Comparison of ENCODE assay signal across 34 mouse cellular contexts in the genomic region with DNA sequence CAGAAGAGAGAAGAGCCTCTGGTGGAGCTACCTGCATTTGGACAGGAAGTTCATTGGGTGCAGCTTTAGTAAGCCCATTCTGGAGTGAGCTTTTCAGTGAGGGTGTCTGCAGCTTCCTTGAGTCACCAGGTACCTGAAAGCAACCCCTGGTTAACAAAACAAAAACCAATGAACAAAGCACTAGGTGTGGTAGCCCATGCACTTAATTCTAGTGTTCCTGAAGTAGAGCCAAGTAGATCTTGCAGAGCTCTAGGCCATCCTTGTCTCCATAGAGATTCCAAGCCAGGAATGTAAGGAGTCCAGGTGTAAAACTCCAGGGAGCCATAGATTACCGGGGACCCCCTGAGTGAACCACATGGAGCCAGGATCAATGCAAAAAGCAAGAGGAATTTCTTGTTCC. TPM values are rescaled to one million over a fixed set of nuclear protein-coding genes. Genes with fewer than 3 reads are reported as not detected.
"Had no signal": no experiment of that assay in that cellular context is flagged by ENCODE, and none has a peak within 500 bp of the region (broad histone marks: within the 10 kb centered on the region; RNA-seq: fewer than 3 reads in every experiment).

No protein-coding gene starts in this region.

- H3K4me2 ChIP-seq: heart, embryonic 11.5 days; heart, embryonic 13.5 days; heart, embryonic 15.5 days; hindbrain, embryonic 12.5 days; hindbrain, embryonic 15.5 days; kidney, embryonic 15.5 days; limb, embryonic 12.5 days; liver, embryonic 12.5 days had no signal

- H3K27me3 ChIP-seq: heart, embryonic 13.5 days; heart, embryonic 15.5 days; hindbrain, embryonic 12.5 days; hindbrain, embryonic 15.5 days; kidney, embryonic 15.5 days; limb, embryonic 12.5 days; liver, embryonic 12.5 days had no signal

- H3K4me3 ChIP-seq: heart, adult 2 months; heart, embryonic 13.5 days; heart, embryonic 15.5 days; hindbrain, embryonic 12.5 days; hindbrain, embryonic 15.5 days; kidney, embryonic 15.5 days; left cerebral cortex, adult 2 months; limb, embryonic 10.5 days; limb, embryonic 12.5 days; liver, embryonic 12.5 days had no signal

- H3K27ac ChIP-seq: heart, adult 2 months; heart, embryonic 13.5 days; heart, embryonic 15.5 days; hindbrain, embryonic 12.5 days; hindbrain, embryonic 15.5 days; hindbrain, postnatal 0 days; kidney, embryonic 15.5 days; kidney, postnatal 0 days; left cerebral cortex, adult 2 months; limb, embryonic 10.5 days; limb, embryonic 12.5 days; liver, embryonic 12.5 days; liver, embryonic 14.5 days had no signal

- H3K4me1 ChIP-seq: heart, embryonic 13.5 days; heart, embryonic 15.5 days; hindbrain, embryonic 12.5 days; hindbrain, embryonic 15.5 days; kidney, embryonic 15.5 days; limb, embryonic 10.5 days; limb, embryonic 12.5 days had no signal

- DNase-seq: gastrocnemius, postnatal 14 days; gastrocnemius, postnatal 36 days; heart, adult 2 months; heart, postnatal 14 days; heart, postnatal 36 days; kidney, adult 11 months; kidney, adult 2 months; kidney, adult 9 months; kidney, postnatal 14 days; kidney, postnatal 36 days; layer of hippocampus, adult 9-11 months had no signal

- H3K9ac ChIP-seq: heart, embryonic 13.5 days; heart, embryonic 15.5 days; hindbrain, embryonic 12.5 days; hindbrain, embryonic 15.5 days; kidney, embryonic 15.5 days; limb, embryonic 12.5 days; liver, embryonic 12.5 days; liver, embryonic 14.5 days had no signal

- H3K9me3 ChIP-seq: heart, embryonic 13.5 days; heart, embryonic 15.5 days; hindbrain, embryonic 12.5 days; hindbrain, embryonic 15.5 days; kidney, embryonic 15.5 days; limb, embryonic 10.5 days; limb, embryonic 12.5 days; liver, embryonic 12.5 days had no signal

- ATAC-seq: hindbrain, postnatal 0 days; intestine, embryonic 16.5 days; liver, embryonic 12.5 days had no signal

RNA-seq across cellular contexts. Expression of a gene that starts 31.8 kb away (rescaled TPM):
- total RNA-seq: hematopoietic stem cell, adult 5-6 weeks; hindbrain, postnatal 0 days; left cerebral cortex, postnatal 14 days; left cerebral cortex, postnatal 36 days; liver, adult 2 months had no signal
- polyA plus RNA-seq: gonadal fat pad, adult 2 months; heart, embryonic 11.5 days; hindbrain, embryonic 15.5 days; intestine, embryonic 14.5 days; intestine, embryonic 16.5 days; kidney, embryonic 15.5 days; kidney, postnatal 0 days; large intestine, adult 2 months; limb, embryonic 10.5 days; limb, embryonic 12.5 days; limb, embryonic 14.5 days; liver, adult 2 months; liver, embryonic 12.5 days; liver, embryonic 14.5 days; liver, embryonic 16.5 days had no signal
